Mouse (Mus musculus) bone marrow macrophage, adult 2 months (primary cell): ENCODE results near the gene Gm20683.

Experiments
- CTCF ChIP-seq: IDR thresholded peaks from 2 replicates; pipeline ENCODE4 v1.5.1; 2012; ENCODE audit warnings: low read depth, mild to moderate bottlenecking, low read length, moderate library complexity
- POLR2A ChIP-seq: IDR thresholded peaks from 2 replicates; pipeline ENCODE4 v1.6.1; 2012; ENCODE audit warnings: mild to moderate bottlenecking, low read depth, low read length, borderline replicate concordance

- no peak for TF ChIP-seq CTCF
- TF ChIP-seq POLR2A: no peak
Observed at GRCm38 (mm10) chr17:25885636-25886035, 44.1 kb upstream of the Gm20683 start.
